Mouse (Mus musculus): ENCODE measurements around the gene Rapsn.

Gene Rapsn

GRCm38 (mm10) chr2:91080784-91081513 is 45.5 kb downstream of the Rapsn start:
- DNase-seq (ENCODE audit: inconsistent ontology term), result no peak

GRCm38 (mm10) chr2:91081775-91082695 is 46.6 kb downstream of the Rapsn start, which contains the start of gene Spi1:
Gene Spi1 (plus strand): TSS chr2:91082390.
- DNase-seq (ENCODE audit: inconsistent ontology term), result no peak

GRCm38 (mm10) chr2:91082844-91083243 is 47.4 kb downstream of the Rapsn start:
- DNase-seq (ENCODE audit: inconsistent ontology term), result no peak

- DNase-seq (ENCODE audit: inconsistent ontology term), result no peak
Measured at GRCm38 (mm10) chr2:91083366-91083940, 48.0 kb downstream of the Rapsn start.

- no peak for DNase-seq (ENCODE audit: inconsistent ontology term)
Measured at GRCm38 (mm10) chr2:91084179-91084820, 48.9 kb downstream of the Rapsn start.

- DNase-seq (ENCODE audit: inconsistent ontology term), result no peak
Measured at GRCm38 (mm10) chr2:91085494-91086391, 50.3 kb downstream of the Rapsn start.

GRCm38 (mm10) chr2:91086392-91087237 is 51.2 kb downstream of the Rapsn start:
- no peak for DNase-seq (ENCODE audit: inconsistent ontology term)

GRCm38 (mm10) chr2:91087453-91087852 is 52.0 kb downstream of the Rapsn start:
- no peak for DNase-seq (ENCODE audit: inconsistent ontology term)

GRCm38 (mm10) chr2:91088987-91089386 is 53.6 kb downstream of the Rapsn start:
- no peak for DNase-seq (ENCODE audit: inconsistent ontology term)

- no peak for DNase-seq (ENCODE audit: inconsistent ontology term)
Measured at GRCm38 (mm10) chr2:91090208-91090607, 54.8 kb downstream of the Rapsn start.

- DNase-seq (ENCODE audit: inconsistent ontology term), result no peak
Measured at GRCm38 (mm10) chr2:91090827-91091226, 55.4 kb downstream of the Rapsn start.

Data from Muller cell, postnatal 12 days (primary cell).